Mouse (Mus musculus) liver, embryonic 18 days (tissue): ENCODE results near the gene Tktl2. TPM values are rescaled to one million over a fixed set of nuclear protein-coding genes. Genes with fewer than 3 reads are reported as not detected.

ENCODE experiments used
- polyA plus RNA-seq: library from polyadenylated mRNA; depleted of rRNA; stranded (reverse); fragments of >200 nt; gene quantifications from 2 replicates; pipeline ENCODE4 v1.2.3, GENCODE M21; 2012; rRNA removed

The Tktl2 gene
- not detected in 2 replicates for polyA plus RNA-seq

DNA sequence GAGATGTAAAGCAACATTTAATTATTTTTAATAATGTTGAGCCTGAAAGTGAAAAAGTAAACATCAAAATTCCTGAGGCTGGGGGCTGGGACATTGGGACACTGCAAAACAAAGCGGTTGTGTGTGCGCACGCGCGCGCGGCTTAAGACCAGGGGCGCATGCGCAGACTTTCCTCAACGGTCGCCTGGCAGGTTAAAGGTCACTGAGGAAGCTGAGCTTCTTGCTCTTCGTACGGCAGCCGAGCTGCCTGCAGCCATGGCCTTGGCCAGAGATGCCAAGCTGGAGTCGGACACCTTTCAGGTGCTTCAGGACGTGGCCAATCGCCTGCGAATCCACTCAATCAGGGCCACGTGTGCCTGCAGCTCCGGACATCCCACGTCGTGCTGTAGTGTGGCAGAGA lies at the start of gene Tktl2:
Gene Tktl2, plus strand, starts transcription at position 220 of the 400 bp plus-strand sequence.

DNA sequence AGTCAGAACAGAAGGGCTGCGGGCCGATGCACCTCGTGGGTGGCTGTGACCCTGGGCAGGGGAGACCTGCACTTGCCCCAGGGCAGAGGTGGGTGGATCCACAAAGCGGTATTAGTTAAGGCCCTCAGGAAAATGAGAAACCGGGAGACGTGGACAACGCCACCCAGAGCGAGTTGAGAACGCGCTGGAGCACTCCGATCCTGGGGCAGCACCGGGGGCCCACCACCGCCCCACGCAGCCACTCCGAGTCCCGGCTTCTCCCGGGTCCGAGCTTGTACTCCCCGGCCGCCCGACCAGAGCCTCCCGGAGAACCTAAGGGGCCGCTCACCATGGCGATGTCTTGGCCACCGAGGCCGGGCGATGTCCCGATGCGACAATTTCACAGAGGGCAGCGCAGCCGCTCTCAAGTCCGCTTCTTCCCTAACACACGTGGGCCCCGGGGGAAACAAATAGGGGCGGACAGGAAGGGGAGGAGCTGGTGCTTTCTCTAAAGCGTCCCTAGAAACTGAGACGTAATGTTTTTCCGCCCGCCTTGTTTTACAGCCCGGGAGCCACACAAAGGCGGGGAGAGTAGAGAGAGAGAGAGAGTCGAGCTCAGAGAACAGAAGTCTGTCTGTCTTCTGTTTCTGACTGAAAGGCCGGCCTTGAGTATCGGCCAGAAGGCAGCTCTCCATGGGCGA lies 25.3 kb upstream of the Tktl2 start, which contains the start of gene Tma16:
Gene Tma16, minus strand, starts transcription at position 447 of the 680 bp plus-strand sequence.

Other genes starting within 250 kb of the Tktl2 start
- 3.6 and 4.0 TPM in 2 replicates for gene Tma16, start 25.2 kb upstream of the Tktl2 start, polyA plus RNA-seq
- not detected in 2 replicates for gene Npy5r, start 176.4 kb downstream of the Tktl2 start, polyA plus RNA-seq
- gene Npy1r, start 185.4 kb downstream of the Tktl2 start, polyA plus RNA-seq = 0.02 and 0.03 TPM in 2 replicates